Mouse (Mus musculus) C3H10T1/2 (cell line): ENCODE results near the gene Csrnp1. TPM values are rescaled to one million over a fixed set of nuclear protein-coding genes. Genes with fewer than 3 reads are reported as not detected.

ENCODE experiments used
- polyA plus RNA-seq, 2 experiments: library from polyadenylated mRNA; unstranded; fragments of >200 nt; fragmentation: generic; extraction: Trizol; gene quantifications; one replicate each; pipeline ENCODE4 v1.2.1; 2012; ENCODE audit warnings: missing spikeins in 2 of 2

The Csrnp1 gene
- 1 to 10 TPM; 1.7 to 3.2 TPM for polyA plus RNA-seq

GRCm38 (mm10) chr9:119984536-119985011 is at the start of gene Csrnp1:
Csrnp1 (minus strand) TSS chr9:119984658.

GRCm38 (mm10) chr9:120023086-120023811 is 38.8 kb upstream of the Csrnp1 start, which contains the start of gene Xirp1:
Xirp1 (minus strand) TSS chr9:120023598.

GRCm38 (mm10) chr9:119937005-119937773 is 47.3 kb downstream of the Csrnp1 start, which contains the start of the genes Gorasp1 and Ttc21a:
Gorasp1 (minus strand) TSS chr9:119937565.
Ttc21a (plus strand) TSS chr9:119937606.

Other genes starting within 250 kb of the Csrnp1 start
- not detected for gene Scn11a, start 159.2 kb downstream of the Csrnp1 start, polyA plus RNA-seq
- 10 to 100 TPM in 1 of 2 experiments, 1 to 10 TPM in 1; 1.2 to 18.7 TPM for gene Wdr48, start 89.8 kb downstream of the Csrnp1 start, polyA plus RNA-seq
- 10 to 100 TPM in 1 of 2 experiments, 1 to 10 TPM in 1; 5.6 to 15.7 TPM for gene Gorasp1, start 47.1 kb downstream of the Csrnp1 start, polyA plus RNA-seq
- under 1 TPM; 0.01 to 0.07 TPM for gene Ttc21a, start 47.1 kb downstream of the Csrnp1 start, polyA plus RNA-seq
- gene Xirp1, start 38.9 kb upstream of the Csrnp1 start, polyA plus RNA-seq: under 1 TPM in 1 of 2 experiments, not detected in 1; 0.01 TPM
- under 1 TPM; 0.01 to 0.12 TPM for gene Cx3cr1, start 85.2 kb upstream of the Csrnp1 start, polyA plus RNA-seq
- not detected for gene Ccr8, start 107.5 kb upstream of the Csrnp1 start, polyA plus RNA-seq
- gene Slc25a38, start 125.7 kb upstream of the Csrnp1 start, polyA plus RNA-seq: 10 to 100 TPM; 12.0 to 19.8 TPM
- 1,000 to 10,000 TPM; 3,161 to 9,121 TPM for gene Rpsa, start 143.0 kb upstream of the Csrnp1 start, polyA plus RNA-seq
- not detected for gene Mobp, start 165.0 kb upstream of the Csrnp1 start, polyA plus RNA-seq